Mouse (Mus musculus): ENCODE results near the gene 1190005I06Rik. TPM values are rescaled to one million over a fixed set of nuclear protein-coding genes. Genes with fewer than 3 reads are reported as not detected.

Gene 1190005I06Rik
- total RNA-seq, 2 experiments from 2014 or later = 9.0 to 13.1 TPM

DNA sequence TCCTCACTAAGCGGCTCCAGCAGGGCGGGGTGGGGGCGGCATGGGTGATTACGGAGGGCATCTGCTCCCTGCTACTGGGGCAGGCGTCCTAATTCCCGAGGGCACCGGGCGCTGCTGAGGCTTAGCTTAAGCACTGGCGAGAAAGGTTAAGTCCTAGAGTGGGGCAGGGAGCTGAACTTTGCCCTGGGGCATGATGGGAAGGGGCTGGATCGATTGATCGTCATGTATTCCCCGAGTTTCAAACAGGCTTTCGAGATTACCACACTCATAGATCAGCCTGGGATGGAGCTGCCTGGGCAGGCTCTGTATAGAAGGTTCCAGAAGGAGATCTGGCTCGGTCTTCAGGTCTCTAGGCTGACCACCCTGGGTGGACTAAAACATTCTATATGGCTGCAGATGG is 25.3 kb downstream of the 1190005I06Rik start:
- DNase-seq (ENCODE audit: low spot score in 2 of 2) = no peak

DNA sequence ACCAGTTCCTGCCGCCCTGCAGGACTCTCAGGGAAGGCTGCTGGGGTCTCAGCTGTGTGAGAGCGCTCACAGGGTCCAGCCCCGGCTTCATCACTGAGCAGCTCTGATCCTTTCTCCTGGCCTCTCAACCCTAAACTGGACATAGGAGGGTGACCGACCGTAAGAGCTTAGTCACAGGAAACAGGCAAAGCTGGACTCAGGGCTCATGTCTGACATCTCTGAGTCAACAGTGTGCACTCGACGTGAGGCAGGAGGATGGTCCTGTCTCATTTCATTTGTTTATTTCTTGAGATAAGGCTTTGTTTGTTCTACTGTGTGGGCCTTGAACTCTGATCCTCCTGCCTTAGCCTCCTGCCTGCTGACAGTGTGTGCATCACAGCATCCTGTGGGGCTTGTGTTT is 27.0 kb downstream of the 1190005I06Rik start:
- DNase-seq (ENCODE audit: low spot score in 2 of 2) = no peak

DNA sequence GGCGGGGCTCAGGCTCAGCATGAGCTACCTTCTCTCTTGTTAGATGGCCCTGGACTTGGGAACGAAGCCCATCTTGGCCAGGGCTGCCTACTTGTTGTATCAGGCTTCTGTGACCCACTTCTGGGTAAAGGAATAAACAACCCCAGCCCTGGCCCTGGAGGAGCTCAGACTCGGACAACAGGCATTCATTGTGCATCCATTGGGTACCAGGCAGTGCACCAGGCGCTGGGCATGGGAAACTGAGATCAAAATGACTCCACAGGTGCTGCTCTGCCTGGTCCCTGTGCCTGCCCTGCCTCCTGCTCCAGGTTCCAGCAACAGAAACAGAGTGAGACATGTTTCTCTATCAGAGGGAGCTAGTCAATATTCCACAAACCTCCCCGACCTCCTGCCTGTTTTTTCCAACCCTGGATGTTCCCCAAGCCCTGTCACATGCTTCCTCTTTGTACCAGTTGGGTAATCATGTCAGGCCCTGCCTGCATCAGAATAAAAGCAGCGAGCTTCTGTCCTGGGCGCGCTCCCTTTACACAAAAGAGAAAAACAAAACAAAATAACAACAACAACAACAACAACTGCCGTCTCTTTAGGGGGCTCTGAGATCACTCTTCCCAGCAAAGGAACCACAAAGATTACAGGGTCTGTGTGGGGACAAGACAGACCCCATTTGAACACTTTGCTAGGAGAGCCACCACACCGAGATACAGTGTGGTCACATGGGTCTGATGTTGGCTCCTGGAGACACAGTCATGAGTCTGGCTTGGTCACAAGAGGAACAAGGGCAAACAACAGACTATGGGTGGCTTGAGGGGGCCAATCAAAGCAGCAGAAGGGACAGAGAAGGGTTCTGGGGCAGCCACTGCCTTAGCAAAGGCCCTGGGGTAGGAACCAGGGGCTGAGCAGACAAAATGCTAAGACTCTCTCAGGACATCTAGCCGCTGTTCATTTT is 27.9 kb downstream of the 1190005I06Rik start:
- peak; percentile 45 to 61 for DNase-seq (ENCODE audit: low spot score in 2 of 2)

- DNase-seq (ENCODE audit: low spot score in 2 of 2) = peak; percentile 81 to 83
Measured at GRCm38 (mm10) chr8:120618110-120618509, 29.3 kb downstream of the 1190005I06Rik start.

GRCm38 (mm10) chr8:120616663-120617626 is 30.5 kb downstream of the 1190005I06Rik start:
- no peak for DNase-seq (ENCODE audit: low spot score in 2 of 2)

DNA sequence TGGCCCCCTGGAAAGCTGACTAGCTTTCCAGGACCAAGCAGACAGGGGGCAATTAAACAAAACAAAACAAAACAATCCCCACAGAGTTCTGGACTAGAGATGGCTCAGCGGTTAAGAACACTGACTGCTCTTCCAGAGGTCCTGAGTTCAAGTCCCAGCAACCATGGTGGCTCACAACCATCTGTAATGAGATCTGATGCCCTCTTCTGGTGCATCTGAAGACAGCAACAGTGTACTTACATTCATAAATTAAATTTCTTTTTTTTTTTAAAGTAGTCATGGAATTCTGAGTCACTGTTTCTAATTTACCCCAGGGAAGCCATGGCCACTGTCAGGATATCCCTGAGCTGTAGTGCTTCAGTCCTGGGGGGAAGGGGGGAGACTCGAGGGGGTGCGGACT is 32.9 kb downstream of the 1190005I06Rik start:
- DNase-seq (ENCODE audit: low spot score in 2 of 2) = no peak

- no peak for DNase-seq (ENCODE audit: low spot score in 2 of 2)
Measured at GRCm38 (mm10) chr8:120610824-120611223, 36.6 kb downstream of the 1190005I06Rik start.

- DNase-seq (ENCODE audit: low spot score in 2 of 2) = peak; percentile 89 to 90
Measured at GRCm38 (mm10) chr8:120607885-120608284, 39.5 kb downstream of the 1190005I06Rik start.

DNA sequence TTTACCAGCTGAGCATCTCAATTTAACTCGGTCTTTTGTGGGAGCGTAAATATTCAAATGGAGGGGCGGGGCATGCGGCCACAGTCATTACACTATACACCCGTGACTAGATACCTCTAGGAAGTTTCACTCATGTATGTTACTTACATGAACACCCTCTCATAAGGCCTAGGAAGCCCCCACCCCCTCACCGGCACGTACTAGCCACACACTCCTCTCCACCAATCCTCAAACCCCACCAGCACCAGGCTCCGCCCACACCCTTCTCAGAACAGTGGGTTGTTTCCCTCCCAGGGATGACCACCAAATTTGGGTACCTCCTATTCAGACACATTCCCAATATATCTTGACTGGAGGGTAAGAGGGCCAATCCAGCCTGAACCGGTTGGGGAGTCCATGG is 40.0 kb downstream of the 1190005I06Rik start:
- DNase-seq (ENCODE audit: low spot score in 2 of 2) = no peak

DNA sequence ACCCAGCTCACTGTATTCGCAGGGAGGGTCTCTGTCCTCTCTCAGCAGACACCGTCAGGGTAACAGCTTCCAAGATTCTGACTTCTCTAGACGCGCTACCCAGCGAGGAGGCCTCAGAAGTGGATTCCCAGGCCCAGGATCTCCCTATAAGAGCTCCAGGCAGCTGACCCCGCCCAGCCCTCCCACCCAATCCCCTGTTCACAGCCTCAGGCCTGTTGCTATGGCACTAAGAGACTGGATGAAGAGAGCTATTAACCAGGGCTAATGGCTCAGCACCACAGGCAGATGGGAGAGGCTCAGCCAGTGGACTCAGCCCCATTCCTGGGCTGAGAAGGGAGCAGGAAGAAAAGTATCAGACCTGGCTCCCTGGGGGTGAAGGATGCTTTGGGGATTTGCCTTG is 44.8 kb downstream of the 1190005I06Rik start:
- DNase-seq (ENCODE audit: low spot score in 2 of 2) = no peak

DNA sequence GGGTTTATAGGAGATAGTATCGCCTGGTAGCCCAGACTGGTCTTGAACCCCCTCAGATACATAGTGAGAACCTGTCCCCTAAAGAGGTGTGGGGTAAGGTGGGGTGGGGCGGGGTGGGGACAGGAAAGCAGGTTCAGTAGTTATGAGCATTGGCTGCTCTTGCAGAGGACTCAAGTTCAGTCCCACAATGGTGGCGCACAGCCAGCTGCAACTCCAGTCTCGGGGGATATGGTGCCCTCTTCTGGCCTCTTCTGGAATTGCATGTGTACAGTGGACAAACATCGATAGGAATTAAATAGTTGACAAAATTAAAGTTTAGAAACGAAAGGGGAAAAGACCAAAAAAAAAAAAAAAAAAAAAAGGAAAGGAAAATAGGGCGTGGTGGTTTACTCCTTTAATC is 47.9 kb downstream of the 1190005I06Rik start:
- DNase-seq (ENCODE audit: low spot score in 2 of 2) = peak; percentile 87 to 89

GRCm38 (mm10) chr8:120598579-120598978 is 48.9 kb downstream of the 1190005I06Rik start:
- DNase-seq (ENCODE audit: low spot score in 2 of 2) = peak; percentile 78 to 84

- DNase-seq (ENCODE audit: low spot score in 2 of 2) = peak; percentile 52 to 67
Measured at GRCm38 (mm10) chr8:120595963-120596362, 51.5 kb downstream of the 1190005I06Rik start.

DNA sequence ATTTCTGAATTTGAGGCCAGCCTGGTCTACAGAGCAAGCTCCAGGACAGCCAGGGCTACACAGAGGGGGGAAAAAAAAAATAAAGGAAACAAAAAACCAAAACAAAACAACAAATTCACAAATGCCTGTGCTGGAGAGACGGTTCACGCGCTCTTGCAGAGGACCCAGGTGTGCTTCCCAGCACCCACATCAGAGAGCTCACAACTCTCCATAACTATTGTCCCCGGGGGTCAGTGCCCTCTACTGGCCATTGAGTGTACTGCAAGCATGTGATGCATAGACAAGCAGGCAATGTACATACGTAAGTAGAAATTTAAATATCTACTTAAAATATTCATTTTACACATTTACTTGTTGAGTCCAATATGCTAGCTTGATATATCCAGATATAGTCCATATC is 52.9 kb downstream of the 1190005I06Rik start:
- no peak for DNase-seq (ENCODE audit: low spot score in 2 of 2)

- peak in 1 of 2 experiments; percentile 52 for DNase-seq (ENCODE audit: low spot score in 2 of 2)
Measured at GRCm38 (mm10) chr8:120591587-120592292, 55.7 kb downstream of the 1190005I06Rik start.

- no peak for DNase-seq (ENCODE audit: low spot score in 2 of 2)
Measured at GRCm38 (mm10) chr8:120589921-120590320, 57.5 kb downstream of the 1190005I06Rik start.

DNA sequence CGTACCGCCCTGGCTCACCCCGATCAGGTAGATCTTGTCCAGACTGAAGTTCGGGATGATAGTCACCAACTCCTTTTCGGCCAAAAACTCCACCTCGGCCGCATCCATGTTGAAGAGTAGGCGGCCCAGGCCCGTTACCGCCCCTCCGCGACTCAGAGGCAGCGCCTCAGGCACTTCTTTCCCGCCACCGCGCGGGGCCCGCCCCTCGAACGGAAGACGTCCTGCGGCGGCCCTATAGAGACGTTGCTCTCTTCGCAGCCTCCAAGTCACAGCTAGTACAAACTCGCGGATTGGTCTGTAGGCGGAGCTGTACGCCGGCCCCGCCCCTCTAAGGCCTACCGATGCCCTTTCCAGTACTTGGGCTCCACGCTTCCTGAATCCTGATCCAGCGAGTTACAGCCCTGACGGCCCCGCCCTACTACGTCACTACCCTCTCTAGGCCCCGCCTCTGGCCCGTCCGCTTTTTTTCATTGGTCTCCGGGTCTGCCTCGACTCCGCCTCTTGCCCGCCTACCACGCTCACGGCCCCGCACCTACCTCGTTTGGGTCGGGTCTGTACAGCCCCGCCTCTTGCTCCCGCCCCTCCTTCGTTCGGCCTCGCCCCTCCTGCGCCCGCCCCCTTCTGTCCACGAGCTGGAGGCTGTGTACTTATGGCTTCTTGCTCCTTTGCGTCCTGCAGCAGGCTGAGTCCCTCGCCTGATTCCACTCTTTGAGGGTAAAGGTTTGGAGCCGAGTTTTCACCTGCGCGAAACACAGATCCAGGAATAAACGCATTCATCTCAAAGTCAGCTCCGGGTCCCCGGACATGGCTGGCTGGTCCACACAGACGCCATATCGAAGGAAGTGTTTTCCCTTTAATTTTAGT is 58.3 kb downstream of the 1190005I06Rik start, which contains the start of gene Gins2:
Gene Gins2 (minus strand): TSS at position 397 of the 864 bp plus-strand sequence.
- DNase-seq (ENCODE audit: low spot score in 2 of 2) = peak; percentile 98 to 99

GRCm38 (mm10) chr8:120585521-120585920 is 61.9 kb downstream of the 1190005I06Rik start:
- DNase-seq (ENCODE audit: low spot score in 2 of 2) = no peak

DNA sequence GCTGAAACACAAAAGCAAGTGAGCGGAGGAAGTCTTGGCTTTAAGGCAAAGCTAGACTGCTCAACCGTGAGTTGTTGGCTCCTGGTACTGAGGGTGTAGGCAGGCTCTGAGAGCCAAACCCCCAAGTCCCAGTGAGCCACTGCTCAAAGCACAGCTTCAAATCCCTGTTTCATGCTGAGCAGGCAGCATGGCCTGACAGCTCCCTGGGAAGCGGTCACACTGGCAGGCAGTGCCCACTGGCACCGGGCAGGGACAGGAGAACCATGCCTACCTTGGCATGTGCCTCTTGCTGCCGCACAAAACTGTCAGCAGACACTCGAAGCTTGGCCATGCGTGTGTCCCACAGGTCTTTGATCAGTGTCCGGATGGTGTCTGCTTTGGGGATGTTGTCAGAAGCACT is 65.6 kb downstream of the 1190005I06Rik start:
- no peak for DNase-seq (ENCODE audit: low spot score in 2 of 2)

DNA sequence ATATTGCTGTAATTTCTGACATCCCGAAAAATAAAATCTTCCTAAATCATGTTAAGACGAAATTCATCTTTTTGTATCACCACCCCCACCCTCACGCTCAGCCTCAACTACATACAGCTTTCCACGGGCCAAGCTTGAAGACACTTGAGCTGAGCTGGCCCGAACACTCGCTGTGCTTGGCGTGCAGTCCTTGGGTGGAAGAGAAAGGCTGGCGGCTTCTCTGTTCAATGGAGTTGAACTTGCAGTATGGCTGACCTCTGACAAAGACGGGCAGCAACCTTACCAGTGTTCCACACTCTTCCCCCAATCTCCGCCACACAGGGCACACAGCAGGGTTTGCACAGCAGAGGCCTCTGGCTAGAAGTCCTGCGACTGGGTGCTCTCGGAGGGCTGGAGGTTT is 66.1 kb downstream of the 1190005I06Rik start:
- DNase-seq (ENCODE audit: low spot score in 2 of 2) = no peak
